Mouse (Mus musculus): ENCODE data around the gene Ttn. TPM values are rescaled to one million over a fixed set of nuclear protein-coding genes. Genes with fewer than 3 reads are reported as not detected.

The Ttn gene
- polyA plus RNA-seq, 1 experiment from 2014 or later = 2.5 TPM

DNA sequence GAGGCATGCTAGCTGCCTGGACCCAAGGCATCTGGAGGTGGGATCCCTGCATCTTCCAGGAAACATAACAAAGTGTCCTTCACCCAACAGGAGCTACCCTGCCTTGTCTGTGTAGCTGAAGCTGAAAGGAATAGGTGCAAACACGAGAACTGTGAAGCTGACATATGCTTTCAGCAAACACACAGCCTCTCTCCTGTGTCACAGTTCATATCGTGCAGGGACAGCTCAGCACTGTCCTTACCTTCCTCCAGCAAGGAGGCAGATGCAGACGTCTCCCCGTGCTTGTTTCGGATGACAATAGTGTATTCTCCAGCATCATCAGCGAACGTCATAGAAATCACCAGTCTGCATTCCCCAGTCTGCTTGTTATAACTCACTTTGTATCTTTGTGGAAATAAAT, 32.6 kb downstream of the Ttn start:
- Histone ChIP-seq H3K27ac (no peak overlapping the region), H3K9me3 (peaks cover 3% of the 10 kb centered on the region; the same call in 1 of the 2 replicates), H3K27me3 (no peaks in the 10 kb centered on the region), H3K4me2 (no peak overlapping the region), H3K36me3 (no peaks in the 10 kb centered on the region), H3K9ac (no peak overlapping the region), H3K4me3 (no peak overlapping the region), H3K4me1 (replicated peaks) (no peaks in the 10 kb centered on the region)
- WGBS = 85% methylated on average over 7 of the region's 7 CpGs
- ATAC-seq (ENCODE audit: low FRiP score) = no peak

DNA sequence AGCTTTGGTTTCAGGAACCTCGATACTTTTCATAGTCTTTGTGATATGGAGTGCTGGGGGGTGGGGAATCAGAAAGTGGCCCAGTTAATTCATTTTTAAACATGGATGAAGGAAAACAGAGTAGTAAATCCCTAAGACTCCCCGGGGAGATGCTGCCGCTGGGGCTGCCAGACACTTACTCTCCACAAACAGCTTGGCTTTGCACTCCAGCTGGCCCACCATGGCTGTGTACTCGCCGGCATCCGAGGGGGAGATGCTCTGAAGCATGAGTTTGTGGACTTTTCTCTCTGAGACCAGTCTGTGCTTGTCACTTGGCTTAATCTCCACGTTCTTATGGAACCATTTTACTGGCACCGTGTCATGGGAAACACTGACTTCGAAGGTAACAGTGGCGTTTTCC, 43.8 kb downstream of the Ttn start:
- WGBS = 74% methylated on average over 10 of the region's 10 CpGs
- H3K27ac ChIP-seq = no peak overlapping the region
- no peaks in the 10 kb centered on the region for H3K36me3 ChIP-seq
- H3K9me3 ChIP-seq = no peaks in the 10 kb centered on the region
- no peak overlapping the region for H3K4me3 ChIP-seq
- no peaks in the 10 kb centered on the region for H3K27me3 ChIP-seq
- no peak for ATAC-seq (ENCODE audit: low FRiP score)
- no peak overlapping the region for H3K4me2 ChIP-seq
- no peaks in the 10 kb centered on the region for H3K4me1 ChIP-seq (replicated peaks)
- no peak overlapping the region for H3K9ac ChIP-seq

DNA sequence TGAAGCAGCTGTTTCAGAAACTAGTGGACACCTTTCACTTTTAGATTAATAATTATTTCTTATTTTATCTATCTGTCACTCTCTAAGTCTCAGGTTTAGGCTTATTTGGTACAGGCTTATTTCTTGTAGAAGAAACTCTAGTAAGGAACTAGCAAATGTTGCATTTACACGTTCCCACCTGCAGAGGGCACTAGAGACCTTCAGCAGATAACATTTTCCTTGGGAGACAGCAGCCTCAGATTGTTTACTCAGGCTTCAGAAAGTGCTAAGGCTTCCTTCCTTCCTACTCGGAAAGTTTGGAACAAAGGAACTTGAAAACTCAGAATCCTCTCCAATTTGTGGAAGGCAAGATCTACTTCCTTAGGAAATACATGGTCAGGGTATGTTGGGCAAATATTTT, 52.6 kb downstream of the Ttn start:
- WGBS = 1% methylated on average over 2 of the region's 2 CpGs
- H3K4me1 ChIP-seq (replicated peaks) = no peaks in the 10 kb centered on the region
- ATAC-seq (ENCODE audit: low FRiP score) = no peak

DNA sequence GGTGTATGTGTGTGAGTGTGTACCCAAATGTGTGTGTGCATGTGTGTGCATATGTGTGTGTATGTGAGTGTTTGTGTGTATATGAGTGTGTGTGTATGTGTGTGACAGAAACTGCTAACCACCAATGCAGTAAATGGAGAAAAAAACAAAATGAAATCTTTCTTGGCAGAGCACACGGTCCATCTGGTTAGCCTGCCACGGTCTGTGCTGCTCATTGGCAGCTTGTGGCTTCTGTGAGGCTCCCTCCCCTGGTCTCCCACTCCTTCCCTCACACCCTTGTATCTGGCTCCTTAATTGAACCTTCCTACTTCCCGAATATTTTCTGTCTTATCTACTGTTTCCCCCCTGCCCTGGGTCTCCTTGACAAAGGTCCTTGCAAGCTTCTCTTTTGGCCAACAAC, 53.5 kb downstream of the Ttn start:
- H3K4me3 ChIP-seq = no peak overlapping the region
- no peaks in the 10 kb centered on the region for H3K4me1 ChIP-seq (replicated peaks)
- no peak overlapping the region for H3K9ac ChIP-seq
- no peak for ATAC-seq (ENCODE audit: low FRiP score)
- no peak overlapping the region for H3K4me2 ChIP-seq
- no peaks in the 10 kb centered on the region for H3K9me3 ChIP-seq
- H3K27me3 ChIP-seq = no peaks in the 10 kb centered on the region
- 73% methylated on average over 3 of the region's 3 CpGs for WGBS
- no peaks in the 10 kb centered on the region for H3K36me3 ChIP-seq
- H3K27ac ChIP-seq = no peak overlapping the region

More for the DNA sequence above, 52.6 kb downstream of the Ttn start:
- H3K9me3 ChIP-seq = no peaks in the 10 kb centered on the region
- no peak overlapping the region for H3K4me2 ChIP-seq
- H3K36me3 ChIP-seq = no peaks in the 10 kb centered on the region
- no peak overlapping the region for H3K9ac ChIP-seq
- no peak overlapping the region for H3K27ac ChIP-seq
- H3K27me3 ChIP-seq = no peaks in the 10 kb centered on the region
- H3K4me3 ChIP-seq = no peak overlapping the region

DNA sequence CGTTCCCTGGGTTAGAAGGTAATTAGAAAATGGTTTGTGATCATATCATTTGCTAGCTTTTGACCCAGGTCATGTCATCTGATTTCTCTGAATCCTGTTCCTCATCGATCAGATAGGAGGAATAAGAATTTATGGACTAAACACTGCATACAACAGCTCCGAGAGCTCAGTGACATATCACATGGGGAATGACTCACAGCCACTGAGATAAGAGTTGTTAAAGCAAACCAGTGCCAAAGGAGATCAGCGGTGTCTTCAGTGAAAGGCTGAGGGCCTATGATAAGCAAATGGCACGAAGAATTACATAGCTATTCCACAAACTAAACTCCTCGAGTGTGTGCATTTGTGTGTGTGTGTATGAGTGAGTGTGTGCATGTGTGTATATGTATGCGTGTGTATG, 54.0 kb downstream of the Ttn start:
- H3K9me3 ChIP-seq = no peaks in the 10 kb centered on the region
- 86% methylated on average over 7 of the region's 7 CpGs for whole genome bisulfite sequencing
- H3K36me3 ChIP-seq = no peaks in the 10 kb centered on the region

DNA sequence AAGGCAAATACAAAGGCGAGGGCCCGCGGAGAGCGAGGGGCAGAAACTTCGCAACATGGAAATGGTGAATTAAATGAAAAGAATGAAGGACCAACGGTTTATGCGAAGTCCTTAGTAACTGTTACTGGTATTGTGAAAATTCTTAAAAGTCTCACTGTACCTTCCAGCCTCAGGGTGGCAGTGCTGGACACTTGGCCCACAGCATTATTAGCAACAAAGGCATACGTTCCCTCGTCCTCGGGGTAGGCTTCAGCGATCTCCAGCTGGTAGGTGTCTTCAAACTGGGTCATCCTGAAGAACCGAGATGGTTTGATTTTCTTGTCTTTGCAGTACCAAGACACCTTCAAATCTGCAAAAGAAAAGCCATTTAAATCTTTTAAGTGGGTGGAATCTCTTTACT, 55.4 kb downstream of the Ttn start:
- no peaks in the 10 kb centered on the region for H3K27me3 ChIP-seq
- H3K4me3 ChIP-seq = no peak overlapping the region
- H3K4me1 ChIP-seq (replicated peaks) = no peaks in the 10 kb centered on the region
- no peak overlapping the region for H3K27ac ChIP-seq
- no peak overlapping the region for H3K9ac ChIP-seq
- no peaks in the 10 kb centered on the region for H3K9me3 ChIP-seq
- WGBS = 76% methylated on average over 12 of the region's 12 CpGs
- H3K36me3 ChIP-seq = no peaks in the 10 kb centered on the region
- no peak overlapping the region for H3K4me2 ChIP-seq
- no peak for ATAC-seq (ENCODE audit: low FRiP score)

More for the DNA sequence above, 54.0 kb downstream of the Ttn start:
- H3K27me3 ChIP-seq = no peaks in the 10 kb centered on the region
- no peak overlapping the region for H3K27ac ChIP-seq
- no peak overlapping the region for H3K4me3 ChIP-seq
- no peak for ATAC-seq (ENCODE audit: low FRiP score)
- no peaks in the 10 kb centered on the region for H3K4me1 ChIP-seq (replicated peaks)
- H3K4me2 ChIP-seq = no peak overlapping the region
- H3K9ac ChIP-seq = no peak overlapping the region

DNA sequence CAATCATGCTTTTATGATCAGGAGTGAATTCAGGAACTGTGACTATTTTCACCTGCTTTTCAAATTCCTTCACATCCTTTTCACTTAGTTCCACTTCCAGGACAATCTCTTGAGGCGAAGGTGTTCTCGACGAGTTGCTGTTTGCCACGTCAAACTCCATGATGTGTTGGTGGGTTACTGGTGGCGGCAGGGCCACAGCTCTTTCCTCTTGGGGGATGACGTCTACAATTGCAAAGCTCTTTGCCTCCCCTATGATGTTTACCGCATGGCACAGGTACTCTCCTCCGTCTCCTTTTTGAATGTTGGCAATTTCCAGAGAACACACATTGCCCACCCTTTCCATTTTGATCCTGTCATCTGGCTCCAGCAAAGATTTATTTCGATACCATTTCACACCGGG, 67.4 kb downstream of the Ttn start:
- Histone ChIP-seq H3K4me1 (replicated peaks) (no peaks in the 10 kb centered on the region), H3K27me3 (no peaks in the 10 kb centered on the region), H3K27ac (no peak overlapping the region), H3K36me3 (no peaks in the 10 kb centered on the region), H3K9me3 (0 out of 2 replicates have a peak, but pooled peaks cover 3% of the 10 kb centered on the region), H3K9ac (no peak overlapping the region), H3K4me3 (no peak overlapping the region), H3K4me2 (no peak overlapping the region)
- ATAC-seq (ENCODE audit: low FRiP score) = no peak
- WGBS = 95% methylated on average over 10 of the region's 10 CpGs

DNA sequence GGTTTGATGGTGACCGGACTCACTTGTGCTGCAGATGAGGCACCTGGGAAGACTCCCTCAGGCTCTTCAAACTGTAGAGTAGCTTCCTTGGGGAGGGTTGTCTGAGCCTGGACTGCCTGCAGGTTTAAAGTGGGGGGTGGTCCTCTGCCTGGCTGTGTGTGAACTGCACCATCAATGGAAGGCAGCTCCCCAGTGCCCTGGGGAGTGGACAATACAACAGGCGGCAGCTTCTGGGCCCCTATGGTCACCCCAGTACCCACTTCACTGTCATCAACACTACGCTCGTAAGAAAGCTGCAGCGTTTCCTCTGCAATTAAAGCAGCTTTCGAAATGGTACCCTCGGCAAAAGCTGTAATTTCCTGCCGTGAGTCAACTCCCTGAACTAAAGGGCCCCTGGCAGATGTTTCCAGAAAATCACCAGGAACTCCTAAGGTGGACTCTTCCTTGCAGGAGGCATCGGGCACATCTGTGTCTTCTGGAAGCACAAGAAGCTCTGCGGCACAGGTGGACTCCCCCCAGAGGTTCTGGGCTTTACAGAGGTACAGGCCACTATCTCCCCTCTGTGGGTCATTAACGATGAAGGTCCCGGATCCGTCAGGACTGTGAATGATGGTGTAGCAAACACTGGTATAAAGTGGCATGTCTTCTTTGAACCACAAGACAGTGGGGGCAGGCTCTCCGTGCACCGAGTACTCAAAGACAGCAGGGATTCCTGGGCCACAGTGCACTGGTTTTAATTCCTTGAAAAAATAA, 73.5 kb downstream of the Ttn start:
- H3K4me3 ChIP-seq = no peak overlapping the region
- no peak for ATAC-seq (ENCODE audit: low FRiP score)
- no peak overlapping the region for H3K4me2 ChIP-seq
- WGBS = 79% methylated on average over 15 of the region's 15 CpGs
- no peak overlapping the region for H3K9ac ChIP-seq
- no peaks in the 10 kb centered on the region for H3K36me3 ChIP-seq
- H3K4me1 ChIP-seq (replicated peaks) = no peaks in the 10 kb centered on the region
- no peaks in the 10 kb centered on the region for H3K27me3 ChIP-seq
- no peak overlapping the region for H3K27ac ChIP-seq
- H3K9me3 ChIP-seq = no peaks in the 10 kb centered on the region

DNA sequence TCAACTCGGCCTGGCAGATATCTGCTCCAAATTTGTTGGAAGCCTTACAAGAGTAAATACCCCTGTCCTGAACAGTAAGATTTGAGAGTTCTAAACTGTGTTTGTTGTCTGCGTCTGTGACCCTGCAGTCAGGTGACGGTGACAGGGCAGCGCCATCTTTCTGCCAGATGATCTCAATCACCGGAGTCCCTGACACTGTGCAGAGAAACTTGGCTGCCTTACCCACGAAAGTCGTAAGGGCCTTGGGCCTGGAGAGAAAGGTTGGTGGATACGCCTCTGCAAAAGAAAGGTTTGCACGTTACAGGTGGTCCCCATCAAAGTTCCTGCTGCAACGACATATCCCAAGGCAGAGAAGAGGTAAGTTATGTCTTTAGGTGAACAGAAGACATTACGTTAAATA, 79.0 kb downstream of the Ttn start:
- no peak overlapping the region for H3K27ac ChIP-seq
- no peaks in the 10 kb centered on the region for H3K4me1 ChIP-seq (replicated peaks)
- H3K9me3 ChIP-seq = no peaks in the 10 kb centered on the region
- H3K36me3 ChIP-seq = no peaks in the 10 kb centered on the region
- 94% methylated on average over 11 of the region's 11 CpGs for WGBS
- H3K27me3 ChIP-seq = no peaks in the 10 kb centered on the region
- H3K4me2 ChIP-seq = no peak overlapping the region
- H3K4me3 ChIP-seq = no peak overlapping the region
- H3K9ac ChIP-seq = no peak overlapping the region
- ATAC-seq (ENCODE audit: low FRiP score) = no peak

DNA sequence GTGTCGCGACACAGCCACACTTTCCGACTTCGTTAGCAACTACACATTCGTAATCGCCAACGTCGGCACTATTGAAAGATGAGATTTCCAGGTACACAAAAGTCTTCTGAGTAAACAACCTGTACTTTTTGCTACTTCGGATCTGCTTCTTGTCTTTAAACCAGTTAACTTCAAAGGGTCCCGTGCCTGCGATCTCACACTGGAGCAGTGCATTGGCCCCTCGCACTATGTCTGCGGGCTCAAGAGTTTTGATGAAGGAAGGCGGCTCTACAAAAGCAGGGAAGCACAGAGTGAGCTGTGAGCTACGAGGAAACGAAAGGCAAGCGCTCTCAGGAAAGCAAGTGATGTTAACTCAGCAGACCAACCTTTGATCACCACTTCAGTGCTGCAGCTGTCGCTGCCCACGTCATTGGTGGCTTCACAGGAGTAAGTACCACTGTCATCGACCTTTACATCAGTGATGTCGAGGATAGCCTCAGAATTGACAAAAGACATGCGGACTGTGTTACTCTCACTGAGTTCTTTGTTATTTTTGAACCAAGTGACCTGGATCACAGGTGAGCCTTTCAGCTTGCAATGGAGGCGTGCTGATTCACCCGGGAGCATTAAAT, 80.8 kb downstream of the Ttn start:
- H3K9ac ChIP-seq = no peak overlapping the region
- no peaks in the 10 kb centered on the region for H3K36me3 ChIP-seq
- H3K4me3 ChIP-seq = no peak overlapping the region
- H3K4me1 ChIP-seq (replicated peaks) = no peaks in the 10 kb centered on the region
- H3K9me3 ChIP-seq = no peaks in the 10 kb centered on the region
- H3K27me3 ChIP-seq = no peaks in the 10 kb centered on the region
- no peak for ATAC-seq (ENCODE audit: low FRiP score)
- whole genome bisulfite sequencing = 87% methylated on average over 24 of the region's 24 CpGs
- no peak overlapping the region for H3K4me2 ChIP-seq
- no peak overlapping the region for H3K27ac ChIP-seq

DNA sequence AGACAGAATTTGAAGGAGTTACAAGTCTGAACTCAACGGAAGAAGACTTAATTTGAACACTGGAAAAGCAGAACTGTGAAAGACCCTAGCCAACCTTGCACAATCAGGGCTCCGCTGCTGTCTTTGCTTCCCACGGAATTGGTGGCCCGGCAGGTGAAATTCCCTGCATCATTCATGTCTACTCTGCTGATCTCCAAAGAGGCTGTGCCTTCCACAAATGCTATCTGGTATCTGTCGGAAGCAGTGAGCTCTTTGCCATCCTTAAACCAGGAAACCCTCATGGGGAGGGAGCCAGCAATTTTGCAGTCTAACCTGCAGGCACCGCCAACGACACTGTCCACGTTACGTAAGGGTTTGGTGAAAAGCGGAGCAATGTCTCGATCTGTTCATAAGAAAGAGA, 82.5 kb downstream of the Ttn start:
- H3K9me3 ChIP-seq = no peaks in the 10 kb centered on the region
- H3K27ac ChIP-seq = no peak overlapping the region
- H3K36me3 ChIP-seq = no peaks in the 10 kb centered on the region
- H3K27me3 ChIP-seq = no peaks in the 10 kb centered on the region
- no peaks in the 10 kb centered on the region for H3K4me1 ChIP-seq (replicated peaks)
- 93% methylated on average over 11 of the region's 11 CpGs for WGBS
- no peak for ATAC-seq (ENCODE audit: low FRiP score)
- no peak overlapping the region for H3K4me3 ChIP-seq
- no peak overlapping the region for H3K9ac ChIP-seq
- H3K4me2 ChIP-seq = no peak overlapping the region

DNA sequence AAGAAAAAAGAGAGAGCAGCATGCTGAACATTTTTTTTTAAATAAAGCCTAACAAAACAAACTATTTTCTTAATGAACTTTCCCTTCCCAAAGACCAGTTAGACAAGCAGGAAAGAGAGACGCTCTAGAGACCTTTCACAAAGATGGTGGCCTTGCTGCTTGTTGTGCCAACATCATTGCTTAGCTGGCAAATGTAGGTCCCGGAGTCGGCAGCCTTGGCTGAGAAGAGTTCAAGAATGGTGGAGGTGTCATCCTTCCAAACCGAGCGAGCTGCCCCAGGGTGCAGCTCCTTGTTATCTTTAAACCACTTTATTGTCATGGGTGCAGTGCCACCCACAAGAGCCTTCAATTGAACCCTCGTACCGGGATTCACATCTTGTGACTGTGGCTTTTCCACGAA, 85.4 kb downstream of the Ttn start:
- Histone ChIP-seq H3K9ac (no peak overlapping the region), H3K4me2 (no peak overlapping the region), H3K27ac (no peak overlapping the region), H3K4me1 (replicated peaks) (no peaks in the 10 kb centered on the region), H3K36me3 (no peaks in the 10 kb centered on the region), H3K27me3 (no peaks in the 10 kb centered on the region), H3K4me3 (no peak overlapping the region), H3K9me3 (no peaks in the 10 kb centered on the region)
- ATAC-seq (ENCODE audit: low FRiP score) = no peak
- 91% methylated on average over 8 of the region's 8 CpGs for WGBS

DNA sequence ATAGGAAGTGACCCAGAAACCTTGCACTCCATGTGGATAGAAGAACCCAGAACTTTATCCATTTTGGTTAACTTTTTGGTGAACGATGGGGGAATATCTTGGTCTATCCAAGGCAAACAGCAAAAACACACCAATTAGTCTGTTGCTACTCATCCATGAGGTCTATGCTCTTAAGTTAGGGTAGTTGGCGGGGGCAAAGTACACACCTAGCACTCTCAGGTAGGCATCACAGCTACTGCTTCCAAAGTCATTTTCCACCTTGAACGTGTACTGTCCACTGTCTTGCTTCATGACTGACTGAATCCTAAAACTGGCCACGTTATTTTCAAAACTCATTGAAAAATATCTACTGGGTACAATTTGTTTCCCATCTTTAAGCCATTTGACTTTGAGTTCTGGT, 87.0 kb downstream of the Ttn start:
- Histone ChIP-seq H3K4me2 (no peak overlapping the region), H3K9me3 (no peaks in the 10 kb centered on the region), H3K36me3 (no peaks in the 10 kb centered on the region), H3K27ac (no peak overlapping the region), H3K4me1 (replicated peaks) (no peaks in the 10 kb centered on the region), H3K9ac (no peak overlapping the region), H3K27me3 (no peaks in the 10 kb centered on the region), H3K4me3 (no peak overlapping the region)
- WGBS = 92% methylated on average over 4 of the region's 4 CpGs
- no peak for ATAC-seq (ENCODE audit: low FRiP score)
